Mouse (Mus musculus) heart, embryonic 11.5 days (tissue): ENCODE results near the gene Slamf1. TPM values are rescaled to one million over a fixed set of nuclear protein-coding genes. Genes with fewer than 3 reads are reported as not detected.
"Not testable (repeated sequence)": the region's sequence is repeated elsewhere in the genome, so short reads cannot be mapped to it uniquely, and the experiment has no call there.

Experiments used
- ATAC-seq: fragments of 200-750 bp; cut with Nextera tagmentation; replicated peaks from 2 replicates; pipeline ENCODE4 v1.8.0; 2017; ENCODE audit warnings: moderate library complexity; ENCODE audit not compliant: insufficient number of reproducible peaks, low FRiP score, low TSS enrichment
- H3K27ac ChIP-seq: fragments of 300-500 bp; sonication (generic); 2 replicates; pipeline ENCODE4 v1.5.1; 2014; ENCODE audit warnings: mild to moderate bottlenecking, low read depth, low read length
- H3K27me3 ChIP-seq: fragments of 300-500 bp; sonication (generic); 2 replicates; pipeline ENCODE4 v1.6.1; 2014; ENCODE audit warnings: mild to moderate bottlenecking, low read length, mixed read lengths; ENCODE audit not compliant: control insufficient read depth, insufficient read depth
- H3K36me3 ChIP-seq: fragments of 300-500 bp; sonication (generic); 2 replicates; pipeline ENCODE4 v1.6.1; 2014; ENCODE audit warnings: mild to moderate bottlenecking, low read length, moderate library complexity, mixed read lengths; ENCODE audit not compliant: control insufficient read depth, insufficient read depth
- H3K4me1 ChIP-seq: fragments of 300-500 bp; sonication (generic); 2 replicates; pipeline ENCODE4 v1.6.1; 2014; ENCODE audit warnings: low read length; ENCODE audit not compliant: control insufficient read depth, insufficient read depth
- H3K4me2 ChIP-seq: fragments of 300-500 bp; sonication (generic); 2 replicates; pipeline ENCODE4 v1.6.1; 2014; ENCODE audit warnings: mild to moderate bottlenecking, moderate library complexity
- H3K4me3 ChIP-seq: fragments of 300-500 bp; sonication (generic); 2 replicates; pipeline ENCODE4 v1.5.1; 2014; ENCODE audit warnings: low read depth, low read length
- H3K9ac ChIP-seq: fragments of 300-500 bp; sonication (generic); 2 replicates; pipeline ENCODE4 v1.6.1; 2014; ENCODE audit warnings: mild to moderate bottlenecking, low read depth, low read length, moderate library complexity
- H3K9me3 ChIP-seq: fragments of 300-500 bp; sonication (generic); replicated peaks from 2 replicates; pipeline ENCODE4 v1.6.1; 2016; ENCODE audit warnings: low read length; ENCODE audit not compliant: control insufficient read depth
- WGBS: fragments of 180-500 bp; shearing (Covaris S2); extraction: QIAGEN DNeasy Blood & Tissue Kit; methylation state at CpG from one replicate; pipeline ENCODE4 v1.1.7; 2014; ENCODE audit not compliant: insufficient replicate concordance; 5-methylcytosine and 5-hydroxymethylcytosine counted together
- polyA plus RNA-seq: library from polyadenylated mRNA; unstranded; fragments of >200 nt; fragmentation: Nextera tagmentation; extraction: Ambion mirVana; gene quantifications from 2 replicates; pipeline ENCODE4 v1.2.1, GENCODE M21; 2014

Slamf1 gene
- polyA plus RNA-seq, 1 experiment from 2014 or later = 0.23 TPM

GRCm38 (mm10) chr1:171789407-171789806, 22.5 kb downstream of the Slamf1 start:
- Histone ChIP-seq H3K4me3 (no peak overlapping the region), H3K4me2 (no peak overlapping the region), H3K27me3 (no peaks in the 10 kb centered on the region), H3K4me1 (no peaks in the 10 kb centered on the region), H3K9me3 (no peaks in the 10 kb centered on the region), H3K9ac (no peak overlapping the region), H3K36me3 (no peaks in the 10 kb centered on the region), H3K27ac (no peak overlapping the region)
- WGBS = 71% methylated on average over 3 of the region's 3 CpGs
- no peak for ATAC-seq

GRCm38 (mm10) chr1:171791491-171791890, 24.6 kb downstream of the Slamf1 start:
- no peaks in the 10 kb centered on the region for H3K9me3 ChIP-seq
- H3K27me3 ChIP-seq = no peaks in the 10 kb centered on the region
- H3K4me1 ChIP-seq = no peaks in the 10 kb centered on the region
- no peaks in the 10 kb centered on the region for H3K36me3 ChIP-seq
- ATAC-seq = no peak
- no peak overlapping the region for H3K9ac ChIP-seq
- no peak overlapping the region for H3K4me2 ChIP-seq
- 84% methylated on average over 3 of the region's 3 CpGs for WGBS
- H3K27ac ChIP-seq = no peak overlapping the region
- no peak overlapping the region for H3K4me3 ChIP-seq

GRCm38 (mm10) chr1:171796185-171796584, 29.3 kb downstream of the Slamf1 start:
- no peak overlapping the region for H3K9ac ChIP-seq
- H3K4me3 ChIP-seq = no peak overlapping the region
- H3K36me3 ChIP-seq = no peaks in the 10 kb centered on the region
- H3K9me3 ChIP-seq = no peaks in the 10 kb centered on the region
- H3K27ac ChIP-seq = no peak overlapping the region
- WGBS = 53% methylated on average over 2 of the region's 2 CpGs
- no peaks in the 10 kb centered on the region for H3K4me1 ChIP-seq
- no peaks in the 10 kb centered on the region for H3K27me3 ChIP-seq
- ATAC-seq = no peak
- H3K4me2 ChIP-seq = no peak overlapping the region

GRCm38 (mm10) chr1:171797840-171798239, 30.9 kb downstream of the Slamf1 start:
- Histone ChIP-seq H3K27me3 (no peaks in the 10 kb centered on the region), H3K4me2 (no peak overlapping the region), H3K36me3 (no peaks in the 10 kb centered on the region), H3K27ac (no peak overlapping the region), H3K9me3 (no peaks in the 10 kb centered on the region), H3K4me1 (no peaks in the 10 kb centered on the region), H3K4me3 (no peak overlapping the region), H3K9ac (no peak overlapping the region)
- WGBS = 18% methylated on average over 1 of the region's 1 CpGs
- no peak for ATAC-seq

- no peak overlapping the region for H3K4me3 ChIP-seq
- H3K27ac ChIP-seq = no peak overlapping the region
- H3K9ac ChIP-seq = no peak overlapping the region
- H3K36me3 ChIP-seq = no peaks in the 10 kb centered on the region
- no peaks in the 10 kb centered on the region for H3K4me1 ChIP-seq
- H3K9me3 ChIP-seq = no peaks in the 10 kb centered on the region
- ATAC-seq = no peak
- H3K4me2 ChIP-seq = no peak overlapping the region
- H3K27me3 ChIP-seq = no peaks in the 10 kb centered on the region
- WGBS = 73% methylated on average over 4 of the region's 4 CpGs
These were observed 32.7 kb downstream of the Slamf1 start for GRCm38 (mm10) chr1:171799648-171800047.

- H3K9me3 ChIP-seq, H3K9ac ChIP-seq, H3K4me1 ChIP-seq, H3K27me3 ChIP-seq, ATAC-seq, H3K36me3 ChIP-seq, H3K27ac ChIP-seq, H3K4me2 ChIP-seq, H3K4me3 ChIP-seq: not testable (repeated sequence)
- WGBS = 79% methylated on average over 1 of the region's 1 CpGs
These were observed 44.1 kb downstream of the Slamf1 start for GRCm38 (mm10) chr1:171811048-171811447.

GRCm38 (mm10) chr1:171815545-171816439, 48.9 kb downstream of the Slamf1 start:
- H3K27me3 ChIP-seq = no peaks in the 10 kb centered on the region
- H3K4me3 ChIP-seq = no peak overlapping the region
- H3K9ac ChIP-seq = no peak overlapping the region
- H3K9me3 ChIP-seq = no peaks in the 10 kb centered on the region
- ATAC-seq = no peak
- H3K36me3 ChIP-seq = no peaks in the 10 kb centered on the region
- WGBS = 14% methylated on average over 8 of the region's 8 CpGs
- H3K4me2 ChIP-seq = no peak overlapping the region
- no peak overlapping the region for H3K27ac ChIP-seq
- no peaks in the 10 kb centered on the region for H3K4me1 ChIP-seq

GRCm38 (mm10) chr1:171816991-171817390, 50.1 kb downstream of the Slamf1 start:
- ATAC-seq = no peak
- H3K36me3 ChIP-seq = no peaks in the 10 kb centered on the region
- no peaks in the 10 kb centered on the region for H3K4me1 ChIP-seq
- no peak overlapping the region for H3K9ac ChIP-seq
- H3K27ac ChIP-seq = no peak overlapping the region
- no peak overlapping the region for H3K4me3 ChIP-seq
- no peak overlapping the region for H3K4me2 ChIP-seq
- 65% methylated on average over 4 of the region's 4 CpGs for WGBS
- H3K27me3 ChIP-seq = no peaks in the 10 kb centered on the region
- H3K9me3 ChIP-seq = no peaks in the 10 kb centered on the region

- Histone ChIP-seq H3K36me3 (no peaks in the 10 kb centered on the region), H3K27ac (no peak overlapping the region), H3K27me3 (no peaks in the 10 kb centered on the region), H3K9me3 (no peaks in the 10 kb centered on the region), H3K9ac (no peak overlapping the region), H3K4me2 (no peak overlapping the region), H3K4me3 (no peak overlapping the region), H3K4me1 (no peaks in the 10 kb centered on the region)
- ATAC-seq = no peak
- 29% methylated on average over 1 of the region's 1 CpGs for WGBS
These were observed 54.4 kb downstream of the Slamf1 start for GRCm38 (mm10) chr1:171821331-171821730.
